Mouse (Mus musculus) stomach, embryonic 15.5 days (tissue): ENCODE results near the gene Ankfn1. TPM values are rescaled to one million over a fixed set of nuclear protein-coding genes. Genes with fewer than 3 reads are reported as not detected.

ENCODE experiments used
- ATAC-seq: fragments of 200-750 bp; cut with Nextera tagmentation; 2 replicates; pipeline ENCODE4 v1.8.0; 2017; ENCODE audit warnings: low read depth, moderate number of reproducible peaks, moderate TSS enrichment; ENCODE audit not compliant: insufficient read depth, low FRiP score
- H3K27ac ChIP-seq: fragments of 300-500 bp; sonication (generic); 2 replicates; pipeline ENCODE4 v1.5.1; 2015; ENCODE audit warnings: mild to moderate bottlenecking, inconsistent platforms
- H3K27me3 ChIP-seq: fragments of 300-500 bp; sonication (generic); replicated peaks from 2 replicates; pipeline ENCODE4 v1.6.1; 2015; ENCODE audit warnings: inconsistent platforms
- H3K36me3 ChIP-seq: fragments of 300-500 bp; sonication (generic); 2 replicates; pipeline ENCODE4 v1.6.1; 2015; ENCODE audit warnings: inconsistent platforms
- H3K4me1 ChIP-seq: fragments of 300-500 bp; sonication (generic); 2 replicates; pipeline ENCODE4 v1.6.1; 2015; ENCODE audit warnings: inconsistent platforms
- H3K4me2 ChIP-seq: fragments of 300-500 bp; sonication (generic); 2 replicates; pipeline ENCODE4 v1.6.1; 2015; ENCODE audit warnings: mild to moderate bottlenecking, inconsistent platforms
- H3K4me3 ChIP-seq: fragments of 300-500 bp; sonication (generic); replicated peaks from 2 replicates; pipeline ENCODE4 v1.5.1; 2015; ENCODE audit warnings: inconsistent platforms
- H3K9ac ChIP-seq: fragments of 300-500 bp; sonication (generic); 2 replicates; pipeline ENCODE4 v1.6.1; 2015; ENCODE audit warnings: inconsistent platforms
- H3K9me3 ChIP-seq: fragments of 300-500 bp; sonication (generic); 2 replicates; pipeline ENCODE4 v1.6.1; 2016; ENCODE audit warnings: inconsistent platforms
- WGBS: fragments of 180-500 bp; shearing (Covaris S2); methylation state at CpG from one replicate; pipeline ENCODE4 v1.1.7; 2015; 5-methylcytosine and 5-hydroxymethylcytosine counted together
- polyA plus RNA-seq: library from polyadenylated mRNA; unstranded; fragments of >200 nt; fragmentation: Nextera tagmentation; extraction: Ambion mirVana; gene quantifications from 2 replicates; pipeline ENCODE4 v1.2.1, GENCODE M21; 2015

The Ankfn1 gene
- polyA plus RNA-seq, 1 experiment from 2014 or later, result 0.31 TPM

DNA sequence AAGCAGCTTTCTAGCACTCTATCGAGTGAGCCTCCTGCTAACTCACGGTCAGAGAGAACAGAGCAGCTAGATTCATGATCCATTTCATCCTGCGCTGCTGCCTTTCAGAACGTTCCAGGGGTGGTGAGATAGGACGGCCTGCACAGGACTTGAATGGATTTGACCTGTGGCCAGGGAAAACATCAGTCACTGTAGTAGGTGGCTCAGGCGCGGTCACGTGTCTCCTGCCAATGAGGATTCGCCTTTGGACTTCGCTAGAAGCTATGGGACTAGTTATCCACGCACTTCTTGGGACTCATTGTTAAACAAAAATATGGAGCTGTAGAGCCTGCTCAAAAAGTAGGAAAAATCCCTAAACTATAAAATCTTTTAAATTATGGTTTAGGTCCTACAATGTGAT lies 226.0 kb downstream of the Ankfn1 start:
- no peak overlapping the region for H3K9ac ChIP-seq
- H3K27me3 ChIP-seq, result no peaks in the 10 kb centered on the region
- WGBS, result 60% methylated on average over 11 of the region's 11 CpGs
- no peak overlapping the region for H3K4me2 ChIP-seq
- H3K4me1 ChIP-seq, result no peaks in the 10 kb centered on the region
- H3K4me3 ChIP-seq, result no peak overlapping the region
- no peaks in the 10 kb centered on the region for H3K36me3 ChIP-seq
- ATAC-seq, result no peak
- H3K9me3 ChIP-seq, result no peaks in the 10 kb centered on the region
- H3K27ac ChIP-seq, result no peak overlapping the region

DNA sequence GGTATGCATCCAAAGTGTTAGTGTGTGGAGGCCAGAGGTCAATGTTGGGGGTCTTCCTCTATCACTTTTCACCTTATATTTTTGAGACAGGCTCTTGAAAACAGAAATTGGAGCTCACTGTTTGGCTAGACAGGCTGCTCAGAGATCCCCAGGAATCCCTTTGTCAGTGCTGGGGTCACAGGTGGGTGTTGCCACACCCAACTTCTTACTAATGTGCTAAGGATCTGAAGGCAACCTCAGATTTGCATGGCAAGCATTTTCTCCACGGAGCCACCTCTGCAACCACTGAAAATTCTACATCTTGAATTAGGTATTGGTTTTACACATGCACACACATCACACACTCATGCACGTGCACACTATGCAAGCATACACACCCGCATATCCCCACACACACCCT lies 226.5 kb downstream of the Ankfn1 start:
- Histone ChIP-seq H3K9ac (no peak overlapping the region), H3K4me2 (no peak overlapping the region), H3K4me1 (no peaks in the 10 kb centered on the region), H3K27me3 (no peaks in the 10 kb centered on the region), H3K4me3 (no peak overlapping the region), H3K36me3 (no peaks in the 10 kb centered on the region), H3K27ac (no peak overlapping the region), H3K9me3 (no peaks in the 10 kb centered on the region)
- no peak for ATAC-seq
- 76% methylated on average over 3 of the region's 3 CpGs for WGBS

DNA sequence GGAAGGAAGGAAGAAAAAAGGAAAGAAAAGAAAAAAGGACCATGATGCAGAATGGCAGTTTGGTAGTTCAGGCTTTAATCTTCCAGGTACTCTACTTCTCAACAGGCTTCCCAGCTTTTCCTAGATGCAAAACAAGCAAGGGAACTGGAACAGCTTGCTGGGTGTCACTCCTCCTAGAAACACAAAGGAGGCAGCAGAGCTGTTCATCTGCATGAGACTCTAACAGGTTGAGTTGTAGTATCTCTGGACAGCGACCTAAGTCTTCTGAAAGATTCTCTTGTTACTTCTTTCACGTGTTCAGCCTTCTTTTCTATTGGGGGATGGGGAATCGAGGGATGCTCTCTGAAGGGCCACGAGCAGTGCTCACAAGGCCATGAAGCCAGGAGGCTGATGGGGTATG lies 228.7 kb downstream of the Ankfn1 start:
- Histone ChIP-seq H3K4me3 (no peak overlapping the region), H3K27me3 (no peaks in the 10 kb centered on the region), H3K9me3 (no peaks in the 10 kb centered on the region), H3K9ac (no peak overlapping the region), H3K4me1 (peaks cover 5% of the 10 kb centered on the region; the same call in 1 of the 2 replicates), H3K4me2 (no peak overlapping the region), H3K36me3 (no peaks in the 10 kb centered on the region), H3K27ac (no peak overlapping the region)
- ATAC-seq, result no peak
- WGBS, result 51% methylated on average over 4 of the region's 4 CpGs

DNA sequence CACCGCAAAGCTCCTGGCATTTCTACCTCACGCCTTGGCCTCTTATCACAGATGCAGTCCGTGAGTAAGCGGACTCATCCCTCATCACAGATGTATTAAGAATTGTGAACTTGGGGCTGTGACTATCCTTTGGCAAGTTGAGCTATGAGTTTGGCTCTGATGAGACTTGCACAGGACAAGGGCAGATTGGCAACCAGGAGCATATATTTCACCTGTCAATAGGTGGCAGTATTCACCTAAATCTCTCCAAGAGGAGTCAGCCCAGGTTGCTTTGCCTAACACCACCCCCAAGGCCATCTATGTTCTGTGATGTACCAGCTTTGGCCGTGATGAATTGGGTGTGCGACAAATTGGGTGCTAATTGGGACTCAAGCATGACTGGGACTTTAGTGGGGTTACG lies 231.3 kb downstream of the Ankfn1 start:
- no peak overlapping the region for H3K9ac ChIP-seq
- WGBS, result 43% methylated on average over 7 of the region's 7 CpGs
- no peak for ATAC-seq
- no peak overlapping the region for H3K27ac ChIP-seq
- no peak overlapping the region for H3K4me2 ChIP-seq
- H3K9me3 ChIP-seq, result no peaks in the 10 kb centered on the region
- peaks cover 5% of the 10 kb centered on the region; the same call in 1 of the 2 replicates for H3K4me1 ChIP-seq
- H3K36me3 ChIP-seq, result no peaks in the 10 kb centered on the region
- H3K27me3 ChIP-seq, result no peaks in the 10 kb centered on the region
- H3K4me3 ChIP-seq, result no peak overlapping the region

DNA sequence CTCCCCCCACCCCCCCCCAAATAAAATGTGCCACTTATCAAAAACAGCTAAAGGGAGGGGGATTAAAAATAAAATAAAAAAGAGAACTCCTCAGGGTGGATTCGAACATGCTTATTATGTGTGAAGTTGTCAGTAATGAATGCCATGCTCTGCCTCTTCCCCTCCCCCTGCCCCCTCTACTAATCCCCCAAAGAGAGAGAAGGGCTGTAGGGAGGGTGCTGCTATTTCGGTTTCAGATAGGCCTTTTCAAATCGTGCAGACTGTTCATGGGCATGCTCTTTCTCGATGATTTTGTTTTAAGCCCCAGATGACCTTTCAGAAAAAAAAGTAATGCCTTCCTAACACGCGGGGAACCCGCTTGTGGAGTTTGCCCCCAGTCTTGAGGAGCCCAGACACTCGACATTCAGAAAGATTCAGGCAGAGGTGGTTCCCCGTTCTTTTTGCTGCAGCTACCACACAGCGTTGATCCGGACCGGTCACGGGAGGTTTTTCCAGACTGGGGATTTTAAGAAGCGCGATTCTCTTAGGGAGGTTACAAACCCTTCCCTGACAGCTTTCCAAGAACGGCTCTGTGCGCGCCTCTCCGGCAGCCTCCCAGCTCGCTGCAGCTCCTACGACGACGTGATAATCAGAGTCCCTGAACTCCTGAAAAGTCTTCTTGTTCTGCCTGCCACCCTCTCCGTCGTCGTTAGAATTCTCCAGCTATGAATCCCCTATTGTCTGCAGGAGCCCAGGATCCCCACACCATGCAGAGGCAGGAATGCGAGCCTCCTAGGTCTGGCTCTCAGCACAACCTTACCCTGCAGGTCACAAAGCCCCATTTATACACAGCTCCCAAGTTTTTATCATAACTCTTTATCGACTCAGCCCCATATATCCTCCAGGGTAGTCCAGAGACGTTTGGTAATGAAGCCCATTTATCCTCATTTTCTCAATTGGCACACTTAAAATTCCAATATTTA lies 232.3 kb downstream of the Ankfn1 start:
- H3K9me3 ChIP-seq, result no peaks in the 10 kb centered on the region
- peak overlapping the region; percentile 40 for H3K4me2 ChIP-seq
- H3K27ac ChIP-seq, result no peak overlapping the region
- no peak overlapping the region for H3K9ac ChIP-seq
- peaks cover 5% of the 10 kb centered on the region; the same call in 1 of the 2 replicates for H3K4me1 ChIP-seq
- H3K36me3 ChIP-seq, result no peaks in the 10 kb centered on the region
- ATAC-seq, result no peak
- 0 out of 2 replicates have a peak overlapping the region, but pooled peaks have one; percentile 9 for H3K4me3 ChIP-seq
- H3K27me3 ChIP-seq, result no peaks in the 10 kb centered on the region
- 4% methylated on average over 29 of the region's 29 CpGs for WGBS

DNA sequence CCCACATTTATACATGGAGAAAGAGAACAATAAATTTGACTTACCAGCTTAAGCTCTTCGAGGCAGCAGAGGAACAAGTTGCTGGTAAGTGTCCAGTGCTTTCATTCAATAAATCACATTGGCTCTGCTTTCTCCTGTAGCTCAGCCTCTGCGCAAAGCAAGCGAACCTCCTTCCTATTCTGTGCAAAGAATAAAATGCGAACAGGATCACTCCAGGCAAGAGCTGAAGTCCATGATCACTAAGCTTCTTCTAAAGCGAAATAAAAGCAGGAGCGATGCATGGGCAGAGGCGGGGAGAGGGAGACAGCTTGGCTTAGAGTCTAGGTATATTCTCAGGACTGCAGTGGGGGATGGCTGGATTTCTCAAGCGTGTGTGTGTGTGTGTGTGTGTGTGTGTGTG lies 239.1 kb downstream of the Ankfn1 start:
- H3K27me3 ChIP-seq, result no peaks in the 10 kb centered on the region

DNA sequence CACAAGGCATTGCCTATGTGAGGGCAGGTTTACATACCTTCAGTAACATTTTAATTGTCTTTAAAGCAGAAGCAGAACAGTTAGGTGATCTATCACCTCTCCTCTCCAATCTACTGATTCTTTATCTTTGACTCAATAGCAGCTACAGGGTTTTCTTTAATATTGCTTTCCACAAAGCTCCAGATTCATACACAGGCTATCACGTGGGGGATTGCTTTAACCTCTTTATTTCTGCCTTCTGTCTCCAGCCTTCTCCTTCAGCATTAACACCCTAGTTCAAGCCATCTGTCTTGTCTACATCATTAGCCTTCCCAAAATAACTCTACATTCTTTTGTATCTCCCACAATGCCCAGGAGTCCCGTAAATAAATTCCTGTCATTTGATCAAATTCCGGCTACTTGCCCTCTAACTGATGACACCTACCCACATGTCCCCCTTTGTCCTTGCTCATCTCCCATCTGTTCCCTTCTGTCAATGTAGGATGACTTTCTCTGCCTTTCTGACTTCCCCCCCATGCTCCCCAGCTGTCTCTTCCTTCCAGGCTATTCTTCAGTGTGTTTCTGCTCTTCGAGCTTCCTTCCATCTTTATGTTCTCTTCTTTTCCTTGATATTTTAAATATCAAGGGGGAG lies 249.5 kb downstream of the Ankfn1 start:
- H3K27ac ChIP-seq, result no peak overlapping the region
- no peak for ATAC-seq

More for the DNA sequence above, 239.1 kb downstream of the Ankfn1 start:
- peak; percentile 22; the same call in 1 of the 2 replicates for ATAC-seq
- no peaks in the 10 kb centered on the region for H3K36me3 ChIP-seq
- H3K4me3 ChIP-seq, result no peak overlapping the region
- H3K27ac ChIP-seq, result no peak overlapping the region
- H3K9ac ChIP-seq, result no peak overlapping the region
- no peaks in the 10 kb centered on the region for H3K9me3 ChIP-seq
- no peak overlapping the region for H3K4me2 ChIP-seq
- no peaks in the 10 kb centered on the region for H3K4me1 ChIP-seq
- 44% methylated on average over 8 of the region's 8 CpGs for WGBS

DNA sequence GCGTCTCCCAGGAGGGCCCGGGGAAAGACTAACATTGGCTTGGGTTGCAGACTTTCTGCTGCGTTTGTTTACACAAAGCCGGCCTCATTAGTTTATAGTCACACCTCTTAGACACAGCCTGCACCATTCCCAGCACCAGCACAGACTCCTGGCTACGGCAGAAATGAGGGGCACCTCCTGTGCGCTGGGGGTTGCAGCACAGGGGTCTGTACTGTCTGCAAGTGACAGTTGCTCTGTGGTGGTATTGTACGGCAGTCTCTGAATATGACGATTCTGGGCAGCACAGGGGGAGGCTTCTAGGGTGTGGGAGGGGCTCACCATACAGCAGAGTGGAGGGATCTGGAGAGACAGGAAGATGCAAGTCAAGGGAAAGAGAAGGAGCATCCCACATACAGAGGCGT lies 262.0 kb downstream of the Ankfn1 start:
- H3K4me3 ChIP-seq, result peak overlapping the region; percentile 12; the same call in 1 of the 2 replicates
- H3K4me1 ChIP-seq, result 0 out of 2 replicates have a peak, but pooled peaks cover 5% of the 10 kb centered on the region
- no peaks in the 10 kb centered on the region for H3K9me3 ChIP-seq
- H3K4me2 ChIP-seq, result peak overlapping the region; percentile 40
- H3K9ac ChIP-seq, result no peak overlapping the region
- ATAC-seq, result peak; percentile 58
- WGBS, result 11% methylated on average over 9 of the region's 9 CpGs
- H3K36me3 ChIP-seq, result no peaks in the 10 kb centered on the region
- no peaks in the 10 kb centered on the region for H3K27me3 ChIP-seq
- H3K27ac ChIP-seq, result no peak overlapping the region

More for the DNA sequence above, 249.5 kb downstream of the Ankfn1 start:
- Histone ChIP-seq H3K4me1 (no peaks in the 10 kb centered on the region), H3K4me3 (no peak overlapping the region), H3K9me3 (no peaks in the 10 kb centered on the region), H3K4me2 (no peak overlapping the region), H3K9ac (no peak overlapping the region), H3K36me3 (no peaks in the 10 kb centered on the region), H3K27me3 (no peaks in the 10 kb centered on the region)
- WGBS, result 80% methylated on average over 4 of the region's 4 CpGs

DNA sequence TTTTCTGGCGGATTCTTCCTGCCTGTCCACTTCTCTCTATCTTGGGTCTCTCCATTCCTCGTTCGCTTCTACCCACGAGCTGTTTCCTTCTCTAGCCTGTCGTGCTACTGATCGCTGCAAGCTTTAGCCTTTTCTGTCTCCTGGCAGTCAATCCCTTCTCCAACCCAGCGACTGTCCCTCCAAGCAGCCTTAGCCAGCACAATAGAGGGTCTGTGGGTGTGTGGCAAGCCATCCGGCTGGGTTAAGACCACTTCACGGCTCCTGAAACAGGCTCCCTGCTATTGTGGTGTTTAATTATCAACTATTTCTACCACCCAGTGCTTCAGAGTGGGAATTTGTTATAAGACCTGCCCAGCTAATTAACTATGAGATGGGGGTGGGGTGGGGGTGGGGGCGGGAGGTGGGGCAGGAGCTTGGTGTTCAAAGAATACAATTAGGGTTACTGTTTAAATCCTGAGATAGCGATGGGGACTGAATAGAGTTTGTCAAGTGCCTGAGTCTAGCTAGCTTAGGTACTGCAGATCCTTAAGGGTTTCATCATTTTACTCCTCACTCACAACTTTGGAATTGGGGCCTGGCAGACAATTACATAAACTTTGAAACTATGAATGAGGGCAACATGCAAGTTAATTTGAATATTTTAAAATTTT lies 268.7 kb downstream of the Ankfn1 start:
- H3K27me3 ChIP-seq, result no peaks in the 10 kb centered on the region
- no peak overlapping the region for H3K9ac ChIP-seq
- no peaks in the 10 kb centered on the region for H3K4me1 ChIP-seq
- H3K4me3 ChIP-seq, result no peak overlapping the region
- no peak for ATAC-seq
- no peak overlapping the region for H3K4me2 ChIP-seq
- WGBS, result 28% methylated on average over 11 of the region's 11 CpGs
- H3K27ac ChIP-seq, result no peak overlapping the region
- H3K36me3 ChIP-seq, result no peaks in the 10 kb centered on the region
- H3K9me3 ChIP-seq, result no peaks in the 10 kb centered on the region

DNA sequence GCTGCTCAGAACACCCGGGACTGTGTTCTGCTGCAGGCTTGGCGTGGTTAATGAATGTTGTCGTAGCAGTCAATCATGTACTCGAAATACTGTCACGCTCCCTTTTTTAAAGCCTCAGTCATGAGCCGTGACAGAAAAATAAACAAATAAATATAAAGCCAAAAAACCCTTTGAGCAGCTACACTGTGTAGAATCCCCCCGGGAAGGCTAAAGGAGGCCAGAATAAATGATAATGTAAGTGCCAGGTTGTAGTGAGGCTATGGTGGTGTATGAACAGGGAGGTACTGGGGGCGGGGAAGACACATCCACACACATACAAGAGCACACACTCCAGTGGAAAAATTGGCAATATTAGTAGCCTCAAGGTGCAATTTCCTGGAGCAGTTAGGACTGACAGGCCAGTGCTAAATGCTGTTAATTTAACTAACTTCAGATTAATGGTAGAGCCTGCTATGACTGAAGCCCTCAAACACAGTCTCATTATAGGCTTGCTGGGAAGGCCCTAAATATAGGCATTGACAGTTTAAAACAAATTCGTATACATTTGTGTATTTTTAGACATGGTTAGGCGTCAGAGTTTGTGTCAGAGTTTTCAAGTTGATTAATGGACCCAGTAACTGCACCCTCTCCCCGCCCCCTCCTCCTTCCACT lies 270.7 kb downstream of the Ankfn1 start:
- WGBS, result 45% methylated on average over 11 of the region's 11 CpGs
- no peak for ATAC-seq

DNA sequence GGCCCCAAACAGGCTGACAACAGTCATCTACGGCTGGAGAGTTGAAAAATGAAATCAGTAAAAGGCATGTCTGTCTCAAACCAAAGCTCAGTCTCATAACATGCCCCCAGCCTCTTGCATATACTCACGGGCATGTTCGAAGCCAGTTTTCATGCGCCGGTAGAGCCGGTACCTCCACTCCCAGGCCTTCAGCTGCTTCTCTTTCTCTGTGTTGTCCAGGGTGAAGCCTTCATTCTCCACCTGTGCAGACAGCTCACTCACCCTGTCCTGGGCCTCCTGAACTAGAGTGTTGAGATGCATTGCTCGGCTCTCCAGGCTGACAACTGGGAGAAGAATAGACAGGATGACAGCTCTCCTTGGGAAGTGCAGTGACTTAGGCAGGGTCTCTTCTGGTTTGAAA lies 272.4 kb downstream of the Ankfn1 start:
- no peak overlapping the region for H3K9ac ChIP-seq
- H3K9me3 ChIP-seq, result no peaks in the 10 kb centered on the region
- 79% methylated on average over 7 of the region's 7 CpGs for WGBS
- no peaks in the 10 kb centered on the region for H3K4me1 ChIP-seq
- no peak overlapping the region for H3K27ac ChIP-seq
- no peaks in the 10 kb centered on the region for H3K36me3 ChIP-seq
- no peak overlapping the region for H3K4me3 ChIP-seq
- no peaks in the 10 kb centered on the region for H3K27me3 ChIP-seq
- no peak for ATAC-seq
- H3K4me2 ChIP-seq, result no peak overlapping the region

More for the DNA sequence above, 270.7 kb downstream of the Ankfn1 start:
- Histone ChIP-seq H3K27ac (no peak overlapping the region), H3K9me3 (no peaks in the 10 kb centered on the region), H3K4me1 (no peaks in the 10 kb centered on the region), H3K36me3 (no peaks in the 10 kb centered on the region), H3K9ac (no peak overlapping the region), H3K4me3 (no peak overlapping the region), H3K4me2 (no peak overlapping the region), H3K27me3 (no peaks in the 10 kb centered on the region)
